Mouse (Mus musculus): ENCODE measurements around the gene Pcolce2. TPM values are rescaled to one million over a fixed set of nuclear protein-coding genes. Genes with fewer than 3 reads are reported as not detected.

Pcolce2 gene
- total RNA-seq, 2 experiments from 2014 or later: 0.62 to 1.3 TPM

DNA sequence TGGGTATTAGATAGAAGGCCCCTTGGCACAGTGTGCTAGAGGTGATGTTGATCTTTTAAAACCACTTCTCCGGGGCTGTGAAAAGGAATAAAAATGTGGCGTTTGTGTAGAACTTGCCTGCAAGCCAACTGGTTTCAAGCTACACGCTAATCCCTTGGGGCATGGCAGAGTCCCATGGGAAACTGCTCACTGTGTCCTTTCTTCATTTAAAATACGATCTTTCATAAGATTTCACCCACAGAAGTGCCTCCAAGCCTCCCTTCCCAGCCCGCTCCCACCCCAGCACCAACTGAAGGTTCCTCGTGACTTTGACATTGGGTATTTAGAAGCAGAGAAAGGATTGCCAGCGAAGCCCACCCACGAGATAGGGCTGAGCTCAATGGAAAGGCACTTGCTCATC, 8.5 kb downstream of the Pcolce2 start:
- intact Hi-C loops (cut with DNase I): no loop called here
- no peak for DNase-seq

DNA sequence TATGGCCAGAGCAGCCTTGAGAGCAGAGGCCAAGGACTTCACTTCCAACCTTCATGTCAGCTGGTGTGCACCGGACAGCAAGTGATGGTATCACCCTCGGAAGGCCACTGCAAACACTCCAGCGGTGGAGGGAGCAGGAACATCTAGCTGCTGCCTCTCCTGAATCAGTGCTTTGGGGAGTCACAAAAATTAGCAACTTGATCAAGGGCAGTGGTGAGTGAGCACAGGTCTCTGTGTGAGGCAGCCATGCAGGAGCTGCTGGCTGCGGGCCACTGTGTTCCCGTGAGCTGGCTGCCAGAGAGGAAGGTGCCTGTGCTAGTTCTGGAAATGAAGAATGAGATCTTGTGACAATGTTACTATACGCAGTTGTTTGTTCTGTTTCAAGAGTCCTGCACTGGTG, 16.0 kb downstream of the Pcolce2 start:
- DNase-seq: no peak
- intact Hi-C loops (cut with DNase I): no loop called here

DNA sequence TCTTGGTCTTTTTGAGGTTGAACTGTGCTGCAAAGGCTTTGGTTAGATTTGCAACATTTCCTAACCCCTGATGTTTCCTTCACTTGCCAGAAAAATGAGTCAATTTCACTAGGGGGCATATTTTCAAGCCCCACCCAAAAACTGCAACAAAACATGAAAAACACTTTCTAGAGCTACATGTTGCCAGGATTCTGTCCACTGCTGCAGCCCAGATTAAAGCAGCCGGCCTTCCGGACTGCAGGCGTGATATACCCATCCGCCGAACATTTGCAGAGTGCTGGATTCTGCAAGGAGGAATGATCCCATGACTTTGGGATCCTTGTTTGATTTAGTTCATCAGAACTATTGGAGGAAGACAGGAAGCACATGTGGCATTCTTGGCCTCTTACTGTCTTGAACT, 17.0 kb downstream of the Pcolce2 start:
- intact Hi-C loops (cut with DNase I): no loop called here
- DNase-seq: no peak

DNA sequence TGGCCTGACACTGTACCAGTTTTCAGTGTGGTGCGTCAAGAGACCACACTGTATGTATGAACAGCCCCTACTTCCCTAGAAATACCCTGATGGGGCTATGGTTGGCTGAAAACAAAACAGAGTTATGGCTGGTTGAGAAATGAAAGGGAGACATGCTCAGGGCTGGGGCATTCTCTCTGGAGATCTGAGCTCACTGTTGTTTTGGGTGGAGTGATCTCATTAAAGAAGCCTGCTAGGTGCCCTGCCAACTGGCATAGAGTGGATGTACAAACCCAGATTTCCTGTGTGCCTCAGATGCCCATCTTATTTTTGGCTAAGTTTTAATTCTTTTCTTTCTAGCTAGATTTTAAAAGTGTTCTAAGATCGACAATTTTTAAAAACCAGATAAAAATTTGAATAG, 20.5 kb downstream of the Pcolce2 start:
- no peak for DNase-seq
- intact Hi-C loops (cut with DNase I): no loop called here

DNA sequence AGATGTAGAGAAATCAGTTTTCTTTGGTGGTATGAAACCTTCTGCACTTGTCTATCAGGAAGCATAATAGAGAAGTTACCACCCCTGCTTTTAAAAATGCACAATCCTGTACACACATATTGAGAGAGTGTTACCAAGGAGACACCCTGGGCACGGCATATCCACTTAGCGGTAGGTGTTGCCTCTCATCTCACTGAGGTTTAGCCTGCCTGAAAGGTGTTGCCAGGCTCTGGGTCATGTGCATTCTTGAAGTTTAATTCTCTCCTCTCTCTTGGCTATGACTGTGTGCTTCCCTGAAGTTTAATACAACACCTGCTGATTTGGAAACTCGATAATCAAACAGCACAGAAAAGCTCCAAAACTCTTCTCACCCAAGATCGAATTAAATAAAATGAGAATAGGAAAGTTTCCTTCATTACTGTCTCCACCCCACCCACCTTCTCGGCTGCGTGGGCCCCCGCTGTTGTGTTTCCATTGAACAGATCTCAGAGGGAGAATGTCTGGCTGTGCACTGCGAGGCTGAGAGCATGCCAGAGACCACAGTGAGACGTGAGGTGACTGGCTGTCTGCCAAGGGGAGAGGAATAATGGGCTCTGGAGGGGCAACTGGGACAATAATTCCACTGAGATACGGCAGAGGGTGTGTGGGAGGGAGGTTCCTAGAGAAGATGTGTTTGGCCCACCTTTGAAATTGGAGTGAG, 27.0 kb downstream of the Pcolce2 start:
- intact Hi-C loops (cut with DNase I): no loop called here
- DNase-seq: peak; percentile 30

DNA sequence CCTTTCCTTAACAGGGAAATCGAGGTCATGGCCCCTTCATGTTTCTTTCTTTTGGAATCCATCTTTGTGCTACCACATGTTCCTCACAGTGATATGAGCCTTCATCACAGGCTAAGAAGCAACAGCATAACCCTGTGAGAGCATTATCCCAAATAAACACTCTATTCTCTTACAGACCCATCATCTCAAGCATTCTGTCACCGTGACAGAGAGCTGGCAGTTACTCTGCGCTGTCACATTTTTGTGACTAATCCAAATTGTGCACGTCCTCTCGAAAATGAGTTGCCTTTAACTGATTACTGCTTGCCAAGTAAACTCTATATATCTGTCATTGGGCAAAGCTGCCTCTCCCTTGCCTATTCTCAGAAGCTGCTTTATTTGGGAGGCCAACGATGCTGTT, 28.4 kb downstream of the Pcolce2 start:
- intact Hi-C loops (cut with DNase I): no loop called here
- DNase-seq: no peak

DNA sequence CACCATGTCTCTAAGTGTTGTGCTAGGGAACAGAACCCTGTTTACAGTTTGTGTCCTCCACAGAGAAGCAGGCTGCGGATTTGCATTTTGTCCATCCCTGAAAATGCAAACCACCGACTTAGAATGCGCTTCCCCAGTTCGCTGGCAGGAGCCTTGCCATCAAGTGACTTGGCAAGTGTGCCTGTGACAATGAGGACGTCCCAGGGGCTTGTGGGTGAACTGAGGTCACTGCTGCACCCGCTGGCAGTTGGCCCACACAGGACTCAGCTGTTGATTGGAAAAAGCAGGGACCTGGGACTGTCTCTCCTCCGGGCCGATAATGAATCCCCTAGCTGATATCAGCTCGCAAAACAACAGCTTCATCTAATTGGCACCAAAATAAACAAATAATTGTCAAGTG, 30.4 kb downstream of the Pcolce2 start:
- intact Hi-C loops (cut with DNase I): no loop called here
- DNase-seq: peak; percentile 90

DNA sequence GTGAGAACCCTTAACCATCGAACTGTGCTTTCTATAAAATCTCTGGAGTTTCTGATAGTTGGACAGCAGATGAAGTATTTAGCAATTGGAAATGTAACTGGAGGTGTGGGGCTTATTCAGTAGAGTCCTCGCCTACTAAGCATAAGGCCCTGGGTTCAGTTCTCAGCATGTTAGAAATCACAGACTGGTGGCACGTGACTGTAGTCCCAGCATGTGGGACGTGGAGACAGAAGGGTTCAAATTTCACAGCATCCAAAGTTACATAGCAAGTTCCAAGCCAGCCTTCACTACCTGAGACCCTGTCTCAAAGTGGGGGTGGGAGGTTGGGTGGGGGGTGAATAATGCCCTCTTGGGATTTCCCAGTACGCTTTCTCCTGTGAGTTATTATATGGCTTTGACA, 30.9 kb downstream of the Pcolce2 start:
- no peak for DNase-seq
- intact Hi-C loops (cut with DNase I): no loop called here

DNA sequence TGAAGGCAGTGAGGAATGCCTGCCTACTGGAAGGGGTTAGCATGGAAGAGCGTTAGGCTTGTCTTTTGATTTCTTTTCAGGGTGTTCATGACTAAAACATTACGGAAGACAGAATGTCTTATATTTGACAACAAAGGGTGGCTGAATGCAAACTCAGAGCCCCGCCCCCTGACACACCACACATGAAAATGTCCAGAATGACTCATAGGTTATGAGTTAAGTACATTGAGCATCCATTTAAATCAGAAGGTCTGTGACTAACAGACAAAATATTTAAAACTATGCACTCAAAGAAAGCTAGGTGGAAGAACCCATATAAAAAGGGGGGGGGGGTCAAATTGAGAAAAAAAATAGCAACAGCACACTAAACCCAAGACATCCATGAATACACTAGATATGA, 34.9 kb downstream of the Pcolce2 start:
- DNase-seq: no peak
- intact Hi-C loops (cut with DNase I): no loop called here

DNA sequence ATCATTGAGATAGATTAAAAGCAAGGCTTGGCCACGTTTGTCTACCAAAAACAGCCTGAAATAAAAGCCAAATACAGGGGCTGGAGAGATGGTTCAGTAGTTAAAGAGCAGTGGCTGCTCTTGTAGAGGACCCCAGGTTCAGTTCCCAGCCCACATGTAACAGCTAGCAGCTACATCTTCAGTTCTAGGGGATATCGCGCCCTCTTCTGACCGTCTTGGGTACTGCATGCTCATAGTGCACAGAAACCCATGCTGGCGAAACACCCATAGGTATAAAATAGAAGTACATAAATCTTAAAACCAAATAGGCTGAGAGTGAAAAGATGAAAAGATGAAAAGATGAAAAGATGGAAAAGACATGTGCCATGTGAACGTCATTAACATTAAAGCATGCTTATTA, 35.4 kb downstream of the Pcolce2 start:
- no peak for DNase-seq
- intact Hi-C loops (cut with DNase I): no loop called here

DNA sequence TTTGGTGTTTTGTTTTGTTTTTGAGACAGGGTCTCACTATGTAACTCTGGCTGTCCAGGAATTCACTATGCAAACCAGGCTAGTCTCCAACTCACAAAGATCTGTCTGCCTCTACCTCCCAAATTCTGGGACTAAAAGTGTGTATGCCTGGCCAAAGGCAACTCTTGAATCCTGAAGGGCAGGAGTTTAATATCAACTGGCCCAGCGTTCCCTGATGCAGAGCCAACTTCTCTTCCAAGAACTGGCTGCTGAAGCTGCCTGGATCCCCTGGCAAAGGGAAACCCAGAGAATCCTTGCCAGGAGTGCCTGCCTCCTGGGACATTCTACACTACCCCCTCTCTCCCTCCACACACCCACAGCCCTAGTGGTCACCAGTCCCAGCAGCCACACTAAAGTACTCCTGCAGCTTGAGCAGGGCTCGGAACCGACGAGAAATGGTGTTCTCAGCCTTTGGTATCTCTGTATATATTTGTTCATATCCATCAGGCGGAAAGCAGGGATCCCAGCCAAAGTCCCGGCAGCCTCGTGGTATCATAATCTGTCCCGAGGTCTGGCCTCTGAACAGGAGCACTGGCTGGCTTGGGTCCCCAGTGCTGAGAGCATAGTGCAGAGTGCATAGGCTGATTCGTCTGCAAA, 37.8 kb downstream of the Pcolce2 start:
- peak; percentile 85 for DNase-seq

DNA sequence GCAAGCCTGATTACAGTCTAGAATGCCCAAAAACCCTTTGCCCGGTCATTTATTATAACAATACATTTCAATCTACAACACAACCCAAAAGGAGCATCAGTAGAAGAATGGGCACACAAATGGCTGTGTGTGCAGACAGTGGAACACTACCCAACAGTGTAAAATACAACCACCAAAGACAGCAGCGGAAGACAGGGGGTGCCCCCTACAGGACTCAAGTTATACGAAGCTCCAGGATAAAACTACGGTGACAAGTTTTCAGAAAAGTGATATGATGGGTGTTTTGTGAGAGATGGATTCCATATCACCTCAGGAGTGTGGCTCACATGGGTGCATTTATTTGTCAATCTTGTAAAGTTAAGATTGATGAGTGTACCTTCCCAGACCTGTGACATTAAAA, 38.6 kb downstream of the Pcolce2 start:
- intact Hi-C loops (cut with DNase I): no loop called here
- DNase-seq: no peak

More for the DNA sequence above, 37.8 kb downstream of the Pcolce2 start:
- intact Hi-C loops (cut with DNase I): no loop called here

DNA sequence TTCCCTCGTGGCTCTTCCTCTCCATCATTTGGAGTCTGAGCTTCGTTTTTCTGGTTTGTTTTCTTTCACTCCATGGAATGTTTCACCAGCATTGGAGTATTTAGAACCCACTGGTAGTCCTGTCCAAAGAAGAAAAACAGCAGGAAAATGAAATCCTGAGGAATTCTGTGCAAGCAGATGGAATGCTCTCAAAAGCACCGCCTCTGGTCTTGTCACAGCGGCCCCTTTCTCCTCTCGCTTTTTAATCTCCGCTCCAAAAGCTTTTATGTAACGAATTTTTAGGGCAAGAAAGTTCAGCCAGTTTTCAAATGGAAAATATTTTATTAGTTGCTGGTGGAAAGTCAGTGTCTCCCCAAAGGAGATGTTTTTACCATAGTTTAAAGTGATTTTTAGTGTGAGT, 42.6 kb downstream of the Pcolce2 start:
- DNase-seq: no peak
- intact Hi-C loops (cut with DNase I): no loop called here

DNA sequence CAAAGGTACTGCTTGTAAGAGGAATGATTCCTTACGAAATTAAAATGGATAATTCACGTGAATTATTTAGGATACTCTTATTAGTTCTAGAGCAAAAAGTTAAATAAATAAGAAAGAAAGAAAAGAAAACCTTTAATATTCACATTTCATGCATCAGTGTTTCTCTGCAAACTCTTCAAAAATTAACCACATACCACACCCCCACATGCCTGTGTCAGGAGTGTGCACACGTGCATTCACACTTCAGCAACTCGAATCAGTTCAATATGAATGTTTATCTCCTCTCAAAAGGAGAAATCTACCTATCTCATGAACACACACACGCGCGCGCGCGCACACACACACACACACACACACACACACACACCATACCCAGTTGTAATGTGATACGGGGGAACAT, 43.3 kb downstream of the Pcolce2 start:
- intact Hi-C loops (cut with DNase I): no loop called here

DNA sequence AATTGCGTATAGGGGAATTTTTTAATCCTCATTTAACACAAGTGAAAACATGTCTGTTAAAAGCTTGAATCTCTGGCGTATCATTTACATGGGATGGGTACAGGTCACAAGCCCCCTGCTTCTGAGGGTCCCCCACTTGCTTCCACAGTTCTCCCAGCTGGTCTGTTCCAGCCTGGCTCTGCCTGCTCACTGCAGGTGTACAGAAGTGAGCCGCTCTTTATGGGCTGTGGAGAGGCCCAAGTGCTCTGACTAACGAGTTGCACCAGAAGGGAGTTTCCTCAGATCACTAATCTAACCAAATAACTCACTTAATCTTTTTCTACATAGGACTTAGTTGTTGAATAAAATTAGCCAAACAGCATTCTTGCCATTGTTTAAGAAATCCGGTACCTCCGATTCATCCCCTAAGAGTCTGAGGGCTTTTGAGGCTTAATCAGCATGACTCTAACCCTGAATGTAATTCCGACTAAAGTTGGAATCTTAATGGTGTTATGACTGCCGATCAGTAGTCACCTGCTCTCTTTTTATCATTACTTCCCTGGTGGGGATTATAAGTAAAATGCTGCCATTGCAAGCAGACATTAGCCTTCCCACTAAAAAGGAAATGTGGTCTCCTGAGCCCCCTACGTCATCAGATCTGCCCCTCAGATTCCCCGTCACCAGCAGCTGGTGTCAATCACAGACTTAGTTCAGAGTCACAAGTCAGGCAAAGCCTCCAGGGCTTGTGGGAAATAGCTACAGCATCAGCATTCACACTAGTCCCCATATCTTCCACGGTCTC, 48.4 kb downstream of the Pcolce2 start:
- no peak for DNase-seq
- intact Hi-C loops (cut with DNase I): no loop called here

More for the DNA sequence above, 43.3 kb downstream of the Pcolce2 start:
- no peak for DNase-seq

DNA sequence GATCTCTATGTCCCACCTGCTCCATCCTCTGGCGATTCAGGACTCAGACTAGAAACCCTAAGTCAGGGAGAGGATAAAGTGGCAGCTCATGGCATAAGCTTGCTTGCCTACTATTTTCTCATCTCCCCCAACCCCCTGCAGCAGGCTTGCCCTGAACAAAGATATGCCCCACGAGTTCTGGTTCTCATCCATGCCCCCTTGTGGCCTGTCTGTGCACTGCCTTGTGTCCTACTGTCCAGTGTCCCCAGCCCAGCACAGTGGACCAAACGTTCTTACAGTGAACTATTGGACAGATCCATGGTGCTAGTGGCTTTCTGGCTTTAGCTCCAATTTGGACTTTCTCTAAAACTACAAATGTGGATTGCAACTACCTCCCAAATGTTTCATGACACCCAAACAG, 50.7 kb downstream of the Pcolce2 start:
- peak; percentile 34 for DNase-seq
- intact Hi-C loops (cut with DNase I): no loop called here

DNA sequence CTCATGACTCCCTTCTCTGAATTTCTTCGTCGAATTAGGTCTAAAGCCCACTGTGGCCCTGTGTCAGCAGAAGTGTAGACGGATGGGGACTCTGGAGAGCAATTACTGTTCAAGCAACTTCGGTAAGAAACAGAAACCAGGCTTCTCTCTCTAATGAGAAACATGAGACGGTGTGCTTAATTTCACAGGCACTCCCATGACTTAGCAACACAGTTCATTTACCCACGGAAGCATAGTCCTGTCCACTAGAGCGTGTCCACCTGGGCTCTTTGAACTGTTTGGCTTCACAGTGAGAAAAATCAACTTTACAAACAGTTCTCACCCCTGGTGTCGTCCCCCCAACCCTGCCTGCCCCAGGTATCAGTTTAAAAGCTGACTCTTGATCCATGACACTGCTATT, 55.4 kb downstream of the Pcolce2 start:
- intact Hi-C loops (cut with DNase I): loop anchor here (10.0 kb wide), 1 partner anchor 168 kb away; no protein-coding TSS in a partner anchor
- DNase-seq: no peak

DNA sequence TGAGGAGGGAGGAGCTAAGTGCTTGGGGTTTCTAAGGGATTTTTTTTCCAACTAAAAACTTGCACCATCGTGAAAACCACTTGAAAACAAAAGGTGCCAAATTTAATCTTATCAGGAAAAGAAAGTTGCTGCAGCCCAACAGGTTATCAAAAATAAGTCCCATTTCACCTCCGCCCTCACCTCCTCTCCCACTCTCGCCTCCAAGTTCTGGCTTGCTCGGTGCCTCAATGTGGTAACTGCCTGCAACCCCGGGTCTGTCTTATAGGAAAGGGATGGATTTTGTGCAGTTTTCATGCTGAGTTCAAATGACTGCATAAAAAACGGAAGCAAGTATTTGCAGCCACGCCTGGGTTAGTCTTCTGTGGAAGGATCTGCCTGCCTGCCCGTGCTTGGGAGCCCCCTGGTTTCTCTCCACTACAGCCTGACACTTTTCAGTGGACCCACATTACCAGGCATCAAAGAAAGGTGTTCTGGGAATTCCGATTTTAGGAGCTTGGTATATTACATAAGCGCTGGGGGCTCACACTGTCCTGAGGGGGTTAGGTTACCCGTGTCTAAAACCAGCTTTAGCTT, 56.2 kb downstream of the Pcolce2 start:
- intact Hi-C loops (cut with DNase I): loop anchor here (10.0 kb wide), 1 partner anchor 169 kb away; no protein-coding TSS in a partner anchor
- DNase-seq: no peak

DNA sequence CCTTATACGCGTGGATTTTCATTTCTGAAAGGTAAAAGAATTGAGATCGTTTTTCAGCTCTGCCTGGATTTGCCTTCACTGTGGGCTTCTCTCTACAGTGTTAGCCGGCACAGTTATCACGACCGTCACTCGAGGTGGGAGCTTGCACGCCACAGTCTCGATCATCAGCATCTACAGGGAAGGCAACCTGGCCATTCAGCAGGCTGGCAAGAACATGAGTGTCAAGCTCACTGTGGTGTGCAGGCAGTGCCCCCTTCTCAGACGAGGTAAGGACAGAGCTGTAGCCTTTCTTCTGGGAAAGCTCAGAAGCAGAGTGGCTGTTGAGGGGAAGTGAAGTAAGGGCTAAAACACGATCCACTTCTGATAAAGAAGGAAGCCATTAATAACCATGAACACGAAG, 57.1 kb downstream of the Pcolce2 start:
- no peak for DNase-seq
- intact Hi-C loops (cut with DNase I): loop anchor here (10.0 kb wide), 1 partner anchor 170 kb away; no protein-coding TSS in a partner anchor

DNA sequence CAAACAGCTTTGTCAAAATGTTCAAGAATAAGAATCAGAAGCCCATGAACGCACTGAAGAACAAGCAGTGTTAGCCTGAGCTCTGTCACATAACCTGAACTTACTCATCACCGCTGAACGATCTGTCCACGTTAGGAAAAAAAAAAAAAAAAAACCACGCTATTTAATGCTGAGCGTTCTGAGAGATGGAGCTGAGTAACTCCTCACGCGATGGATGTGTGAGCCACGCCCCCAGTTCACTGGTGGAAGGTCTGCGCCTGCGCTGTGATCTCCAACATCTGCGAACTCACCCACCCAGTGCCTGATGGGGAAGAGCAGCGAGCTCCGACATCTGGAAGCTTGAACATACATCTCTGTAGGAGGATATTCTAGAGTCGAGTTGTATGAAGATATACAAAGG, 57.6 kb downstream of the Pcolce2 start:
- no peak for DNase-seq
- intact Hi-C loops (cut with DNase I): loop anchor here (10.0 kb wide), 1 partner anchor 170 kb away; no protein-coding TSS in a partner anchor

DNA sequence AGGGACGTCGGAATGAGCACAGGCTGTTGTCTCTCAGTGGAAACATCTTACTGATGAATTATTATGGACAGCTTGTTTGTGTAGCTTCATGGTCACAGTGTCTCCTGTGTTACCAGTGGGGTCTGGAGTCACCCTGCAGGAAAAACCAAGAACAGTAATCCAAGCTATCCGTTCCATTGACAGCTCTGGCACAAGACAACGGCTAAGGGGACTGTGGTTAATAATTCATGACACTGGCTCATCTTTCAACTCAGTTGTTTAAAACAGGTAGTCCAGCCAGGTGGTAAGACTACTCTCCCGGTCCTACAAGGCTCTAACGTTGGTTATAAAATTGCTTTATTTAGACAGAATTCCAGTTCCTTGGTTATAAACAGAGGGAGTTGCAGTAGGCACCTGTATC, 59.2 kb downstream of the Pcolce2 start:
- no peak for DNase-seq
- intact Hi-C loops (cut with DNase I): loop anchor here (10.0 kb wide), 1 partner anchor 172 kb away; no protein-coding TSS in a partner anchor
